Mouse (Mus musculus): ENCODE data around the gene Prlr. TPM values are rescaled to one million over a fixed set of nuclear protein-coding genes. Genes with fewer than 3 reads are reported as not detected.

Gene Prlr
- 0.20 TPM for polyA plus RNA-seq (2017; shearing (Covaris generic))

DNA sequence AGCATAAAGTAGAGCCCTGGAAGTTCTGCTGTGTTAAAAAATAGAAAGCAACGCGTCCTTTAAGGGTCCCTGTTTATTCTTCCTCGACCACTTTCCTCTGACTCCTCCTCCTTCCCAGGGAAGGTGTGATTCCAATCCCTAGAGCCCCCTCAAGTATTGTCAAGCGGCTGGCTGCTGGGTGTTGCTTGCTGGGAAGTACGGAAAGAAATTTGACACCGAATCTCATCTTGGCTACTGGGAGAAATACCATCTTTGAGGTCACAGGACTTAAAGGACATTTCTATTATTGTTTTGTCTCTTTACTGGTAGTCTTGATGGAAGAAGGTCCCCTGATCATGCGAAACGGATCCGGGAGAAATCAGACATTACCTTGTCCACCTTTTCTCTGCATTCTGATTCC, at the start of gene Prlr:
TSS of gene Prlr (plus strand) at position 156 of the 400 bp plus-strand sequence.

DNA sequence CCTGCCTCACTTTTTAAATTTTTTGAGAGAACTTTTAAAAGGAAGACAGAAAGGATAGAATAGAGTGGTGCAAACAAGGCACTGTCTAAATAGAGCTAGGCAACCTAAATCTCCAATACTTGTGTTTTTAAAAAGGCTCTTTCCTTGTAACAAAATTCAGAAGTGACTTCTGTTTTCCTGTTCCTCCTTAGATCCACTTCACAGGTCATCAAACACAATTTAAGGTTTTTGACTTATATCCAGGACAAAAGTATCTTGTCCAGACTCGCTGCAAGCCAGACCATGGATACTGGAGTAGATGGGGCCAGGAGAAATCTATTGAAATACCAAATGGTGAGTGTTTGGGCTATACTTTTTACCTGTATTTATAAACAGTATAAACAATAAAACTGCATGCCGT, 148.0 kb downstream of the Prlr start, which contains the start of gene Gm21973:
TSS of gene Gm21973 (plus strand) at position 301 of the 400 bp plus-strand sequence.

DNA sequence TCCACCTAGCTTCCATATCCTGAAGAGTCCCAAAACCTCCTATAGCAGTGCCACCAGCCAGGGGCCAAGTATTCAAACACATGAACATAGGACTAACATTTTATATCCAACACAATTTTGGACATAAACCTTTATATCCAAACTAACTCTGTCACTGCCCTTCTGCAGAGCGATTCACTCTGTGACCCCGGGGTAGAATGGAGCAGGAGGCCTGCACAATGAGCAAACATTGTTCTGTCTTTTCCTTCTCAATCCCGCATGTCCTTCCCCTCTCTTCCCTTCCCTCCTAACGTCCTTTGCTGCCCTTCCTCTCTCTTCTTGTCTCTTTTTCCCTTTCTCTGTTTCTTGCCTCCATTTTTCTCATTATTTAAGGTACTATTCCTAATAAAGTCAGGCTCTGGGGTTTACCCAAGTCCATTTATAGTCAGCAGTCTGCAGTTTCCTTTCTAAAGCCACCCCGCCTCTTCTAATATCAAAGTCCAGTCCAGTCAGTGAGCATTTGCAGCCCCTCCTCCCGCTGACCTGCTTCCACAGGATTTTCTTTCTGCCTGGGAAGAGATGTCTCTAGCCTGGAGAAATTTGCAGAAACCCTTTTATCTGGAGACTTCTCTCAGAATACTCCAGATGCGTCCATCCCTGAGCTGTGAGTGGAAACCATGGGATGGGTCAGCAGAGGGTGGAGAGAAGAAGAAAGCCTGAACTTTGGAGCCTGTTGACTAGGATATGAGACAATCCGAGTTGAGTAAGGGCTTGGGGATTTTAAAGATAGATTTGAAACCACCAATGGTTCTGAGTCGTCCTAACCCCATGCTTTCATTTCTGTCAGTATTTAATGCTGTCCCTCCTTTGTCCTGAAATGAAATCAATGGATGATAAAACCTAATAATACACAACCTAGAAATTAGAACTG, 181.3 kb downstream of the Prlr start, which contains the start of gene Agxt2:
TSS of gene Agxt2 (plus strand) at position 494 of the 910 bp plus-strand sequence.

Other genes starting within 250 kb of the Prlr start
- gene Gm21973, start 148.1 kb downstream of the Prlr start, polyA plus RNA-seq (2017; shearing (Covaris generic)): not detected
- not detected for gene Agxt2, start 181.3 kb downstream of the Prlr start, polyA plus RNA-seq (2017; shearing (Covaris generic))